Mouse (Mus musculus): ENCODE results near the gene Gosr2. TPM values are rescaled to one million over a fixed set of nuclear protein-coding genes. Genes with fewer than 3 reads are reported as not detected.

The Gosr2 gene
- total and polyA plus RNA-seq, 3 experiments: 16.0 to 72.1 (median 69.2) TPM

DNA sequence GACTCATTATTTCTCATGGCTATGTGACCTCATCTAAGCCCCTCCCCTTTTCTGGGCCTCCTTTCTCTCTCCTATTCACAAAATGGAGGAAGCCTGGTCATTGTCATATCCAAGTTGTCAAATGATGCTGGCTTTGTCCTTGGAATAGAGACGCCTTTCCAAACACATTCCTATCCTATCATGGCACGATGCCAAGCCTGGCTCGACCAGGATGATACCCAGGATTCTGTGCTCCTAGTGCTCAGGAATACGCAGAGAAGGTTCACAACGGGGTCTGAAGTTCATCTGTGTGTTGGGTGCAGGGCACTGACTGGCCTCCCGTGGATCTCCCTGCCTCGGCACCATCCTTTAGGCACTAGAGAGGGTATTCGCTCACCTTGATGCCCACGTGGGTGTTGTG, 33.9 kb upstream of the Gosr2 start:
- TF ChIP-seq GATA2 (IDR thresholded peaks at IDR 0.05; ENCODE audit: borderline replicate concordance, low read depth, low read length) (no peak), GATA1 (IDR thresholded peaks at IDR 0.05; ENCODE audit: borderline replicate concordance, low read length) (no peak), CTCF (IDR thresholded peaks at IDR 0.05; ENCODE audit: low read depth, low read length) (no peak), TAL1 (conservative IDR thresholded peaks at IDR 0.05; ENCODE audit: low read depth, low read length) (no peak), POLR2AphosphoS5 (IDR thresholded peaks at IDR 0.05; ENCODE audit: insufficient replicate concordance, low read depth, low read length) (no peak)
- no peak for ATAC-seq (ENCODE audit: extremely low read depth, insufficient number of reproducible peaks, low FRiP score, poor library complexity, severe bottlenecking)
- Histone ChIP-seq H3K4me1 (ENCODE audit: insufficient read depth, low read depth, low read length) (no peaks in the 10 kb centered on the region), H3K4me3 (ENCODE audit: low read depth, low read length) (no peak overlapping the region), H3K9me3 (replicated peaks) (no peaks in the 10 kb centered on the region), H3K27me3 (ENCODE audit: insufficient read depth, low read length) (peaks cover 5% of the 10 kb centered on the region; the same call in 1 of the 2 replicates), H3K36me3 (replicated peaks) (no peaks in the 10 kb centered on the region)
- DNase-seq (ENCODE audit: low spot score): no peak

- H3K27me3 ChIP-seq (ENCODE audit: insufficient read depth, low read length): peaks cover 5% of the 10 kb centered on the region; the same call in 1 of the 2 replicates
- H3K36me3 ChIP-seq (replicated peaks): no peaks in the 10 kb centered on the region
- DNase-seq (ENCODE audit: low spot score) (no peak), ATAC-seq (ENCODE audit: extremely low read depth, insufficient number of reproducible peaks, low FRiP score, poor library complexity, severe bottlenecking) (no peak)
- TF ChIP-seq CTCF (IDR thresholded peaks at IDR 0.05; ENCODE audit: low read depth, low read length) (no peak), POLR2AphosphoS5 (IDR thresholded peaks at IDR 0.05; ENCODE audit: insufficient replicate concordance, low read depth, low read length) (no peak)
- no peaks in the 10 kb centered on the region for H3K4me1 ChIP-seq (ENCODE audit: insufficient read depth, low read depth, low read length)
- H3K9me3 ChIP-seq (replicated peaks): no peaks in the 10 kb centered on the region
- no peak overlapping the region for H3K4me3 ChIP-seq (ENCODE audit: low read depth, low read length)
Measured at GRCm38 (mm10) chr11:103729282-103729985, 31.7 kb upstream of the Gosr2 start.

DNA sequence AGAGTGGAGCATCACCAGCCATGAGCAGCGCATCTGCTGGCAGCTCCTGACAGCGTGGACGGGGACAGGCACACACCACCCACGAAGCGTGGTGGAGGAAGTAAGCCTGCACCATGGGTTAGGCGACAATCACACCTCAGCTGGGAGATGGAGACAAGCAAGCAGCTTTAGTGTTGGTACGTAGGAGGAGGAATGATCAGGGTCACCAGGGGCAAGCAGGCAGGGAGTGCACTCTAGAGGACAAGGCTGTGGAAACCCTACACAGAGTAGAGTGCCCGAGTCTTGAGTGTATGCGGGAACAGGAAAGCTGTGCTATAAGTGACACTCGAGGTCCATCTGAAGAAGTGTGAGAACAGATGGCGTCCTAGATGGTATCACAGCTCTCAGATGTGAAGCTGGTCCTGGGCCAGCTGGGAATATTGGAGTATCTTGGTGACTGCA, 26.7 kb upstream of the Gosr2 start:
- no peaks in the 10 kb centered on the region for H3K9me3 ChIP-seq (replicated peaks)
- ATAC-seq (ENCODE audit: extremely low read depth, insufficient number of reproducible peaks, low FRiP score, poor library complexity, severe bottlenecking): no peak
- peaks cover 9% of the 10 kb centered on the region; the same call in 1 of the 2 replicates for H3K27me3 ChIP-seq (ENCODE audit: insufficient read depth, low read length)

DNA sequence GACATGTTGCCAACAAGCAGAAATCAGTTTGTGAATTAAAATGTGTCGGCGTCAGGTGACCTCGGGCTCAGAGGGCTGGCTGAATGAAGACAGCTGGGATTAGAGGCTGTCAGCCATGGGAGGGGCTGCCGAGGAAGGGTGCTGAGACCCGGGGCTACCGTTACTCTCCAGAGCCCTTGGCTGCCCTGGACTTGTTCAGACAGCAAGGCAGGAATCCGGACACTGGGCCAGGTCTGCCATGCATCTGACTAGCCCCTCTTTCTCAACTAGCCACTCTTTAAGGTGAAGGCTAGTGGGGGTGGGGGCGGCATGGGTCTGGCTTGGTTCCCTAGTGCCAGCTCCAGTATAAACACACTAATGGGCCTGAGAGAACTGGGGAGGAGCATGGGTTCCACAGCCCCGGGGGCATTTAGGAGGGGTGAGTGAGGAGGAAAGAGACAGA, 24.4 kb upstream of the Gosr2 start:
- no peak for TF ChIP-seq POLR2AphosphoS5 (IDR thresholded peaks at IDR 0.05; ENCODE audit: insufficient replicate concordance, low read depth, low read length)
- TF ChIP-seq GATA1 (IDR thresholded peaks at IDR 0.05; ENCODE audit: borderline replicate concordance, low read length): no peak
- TF ChIP-seq CTCF (IDR thresholded peaks at IDR 0.05; ENCODE audit: low read depth, low read length): no peak
- TF ChIP-seq TAL1 (conservative IDR thresholded peaks at IDR 0.05; ENCODE audit: low read depth, low read length): no peak
- no peak for TF ChIP-seq GATA2 (IDR thresholded peaks at IDR 0.05; ENCODE audit: borderline replicate concordance, low read depth, low read length)
- no peak for ATAC-seq (ENCODE audit: extremely low read depth, insufficient number of reproducible peaks, low FRiP score, poor library complexity, severe bottlenecking)
- Histone ChIP-seq H3K4me1 (ENCODE audit: insufficient read depth, low read depth, low read length) (no peaks in the 10 kb centered on the region), H3K9me3 (replicated peaks) (no peaks in the 10 kb centered on the region), H3K27me3 (ENCODE audit: insufficient read depth, low read length) (peaks cover 16% of the 10 kb centered on the region), H3K4me3 (ENCODE audit: low read depth, low read length) (no peak overlapping the region), H3K36me3 (replicated peaks) (no peaks in the 10 kb centered on the region)
- no peak for DNase-seq (ENCODE audit: low spot score)

More for the DNA sequence above, 26.7 kb upstream of the Gosr2 start:
- no peaks in the 10 kb centered on the region for H3K36me3 ChIP-seq (replicated peaks)
- no peaks in the 10 kb centered on the region for H3K4me1 ChIP-seq (ENCODE audit: insufficient read depth, low read depth, low read length)
- no peak for TF ChIP-seq GATA1 (IDR thresholded peaks at IDR 0.05; ENCODE audit: borderline replicate concordance, low read length)
- TF ChIP-seq POLR2AphosphoS5 (IDR thresholded peaks at IDR 0.05; ENCODE audit: insufficient replicate concordance, low read depth, low read length): no peak
- no peak for TF ChIP-seq TAL1 (conservative IDR thresholded peaks at IDR 0.05; ENCODE audit: low read depth, low read length)
- no peak for TF ChIP-seq CTCF (IDR thresholded peaks at IDR 0.05; ENCODE audit: low read depth, low read length)
- no peak for TF ChIP-seq GATA2 (IDR thresholded peaks at IDR 0.05; ENCODE audit: borderline replicate concordance, low read depth, low read length)
- no peak overlapping the region for H3K4me3 ChIP-seq (ENCODE audit: low read depth, low read length)
- DNase-seq (ENCODE audit: low spot score): no peak

DNA sequence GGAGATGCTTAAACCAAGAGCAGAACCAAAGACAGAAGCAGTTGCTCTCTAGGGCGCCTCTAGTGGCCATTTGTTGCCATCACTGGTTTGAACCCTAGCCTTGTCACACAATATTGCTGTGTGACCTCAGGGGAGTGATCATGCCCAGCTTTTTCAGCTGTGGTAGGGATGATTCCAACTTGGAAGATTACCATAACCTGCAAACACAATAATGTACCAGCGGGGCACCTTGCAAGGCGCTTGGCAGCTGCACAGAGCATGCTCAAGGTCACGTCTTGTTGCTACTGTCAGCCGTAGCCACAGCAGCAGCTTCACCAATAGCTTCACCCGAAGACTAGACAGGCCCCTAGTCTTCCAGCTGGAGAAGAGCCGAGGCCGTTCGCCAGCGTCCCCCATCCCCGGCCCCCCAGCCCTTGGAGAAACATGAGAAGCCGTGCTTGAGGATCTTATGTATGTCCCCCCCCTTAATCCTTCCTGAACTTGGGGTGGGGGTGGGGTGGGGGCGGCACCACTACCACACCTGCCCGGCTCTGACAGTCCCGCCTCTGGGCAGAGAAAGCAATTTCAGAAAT, 23.9 kb upstream of the Gosr2 start:
- DNase-seq (ENCODE audit: low spot score) (no peak), ATAC-seq (ENCODE audit: extremely low read depth, insufficient number of reproducible peaks, low FRiP score, poor library complexity, severe bottlenecking) (no peak)
- peak; percentile 60 for TF ChIP-seq CTCF (IDR thresholded peaks at IDR 0.05; ENCODE audit: low read depth, low read length)
- TF ChIP-seq GATA2 (IDR thresholded peaks at IDR 0.05; ENCODE audit: borderline replicate concordance, low read depth, low read length): no peak
- peaks cover 21% of the 10 kb centered on the region for H3K27me3 ChIP-seq (ENCODE audit: insufficient read depth, low read length)
- H3K36me3 ChIP-seq (replicated peaks): no peaks in the 10 kb centered on the region
- no peak overlapping the region for H3K4me3 ChIP-seq (ENCODE audit: low read depth, low read length)
- H3K4me1 ChIP-seq (ENCODE audit: insufficient read depth, low read depth, low read length): no peaks in the 10 kb centered on the region
- no peaks in the 10 kb centered on the region for H3K9me3 ChIP-seq (replicated peaks)

GRCm38 (mm10) chr11:103719436-103719835, 21.7 kb upstream of the Gosr2 start:
- Histone ChIP-seq H3K9me3 (replicated peaks) (no peaks in the 10 kb centered on the region), H3K4me1 (ENCODE audit: insufficient read depth, low read depth, low read length) (no peaks in the 10 kb centered on the region), H3K27me3 (ENCODE audit: insufficient read depth, low read length) (peaks cover 34% of the 10 kb centered on the region), H3K36me3 (replicated peaks) (no peaks in the 10 kb centered on the region), H3K4me3 (ENCODE audit: low read depth, low read length) (no peak overlapping the region)
- TF ChIP-seq GATA2 (IDR thresholded peaks at IDR 0.05; ENCODE audit: borderline replicate concordance, low read depth, low read length) (no peak), TAL1 (conservative IDR thresholded peaks at IDR 0.05; ENCODE audit: low read depth, low read length) (no peak), GATA1 (IDR thresholded peaks at IDR 0.05; ENCODE audit: borderline replicate concordance, low read length) (no peak), POLR2AphosphoS5 (IDR thresholded peaks at IDR 0.05; ENCODE audit: insufficient replicate concordance, low read depth, low read length) (no peak), CTCF (IDR thresholded peaks at IDR 0.05; ENCODE audit: low read depth, low read length) (no peak)
- DNase-seq (ENCODE audit: low spot score): no peak
- ATAC-seq (ENCODE audit: extremely low read depth, insufficient number of reproducible peaks, low FRiP score, poor library complexity, severe bottlenecking): no peak

All from G1E (cell line).